Mouse (Mus musculus): ENCODE measurements at regions not wholly inside any gene's neighbourhood (a gene's known extent, or its start where the extent isn't known, plus 50 kb on each side); places are given as distances from the start of the nearest gene placed in this dataset.
A peak's percentile ranks its signal among the peaks of the same experiment; 100 is the strongest.

- no peaks in the 10 kb centered on the region for H3K79me2 ChIP-seq (ENCODE audit: control insufficient read depth, insufficient read depth)
Observed at GRCm38 (mm10) chr7:36892776-36893500, 195.0 kb downstream of the Tshz3 start.

GRCm38 (mm10) chr7:36896339-36896738, 198.4 kb downstream of the Tshz3 start:
- H3K79me2 ChIP-seq (ENCODE audit: control insufficient read depth, insufficient read depth), result no peaks in the 10 kb centered on the region

More at GRCm38 (mm10) chr7:36892776-36893500, 195.0 kb downstream of the Tshz3 start:
- Histone ChIP-seq H3K36me3 (ENCODE audit: control insufficient read depth, insufficient read depth) (no peaks in the 10 kb centered on the region), H3K79me3 (ENCODE audit: low read depth) (no peaks in the 10 kb centered on the region), H3K4me3 (ENCODE audit: insufficient read depth, poor library complexity, severe bottlenecking) (no peak overlapping the region), H3K27me3 (ENCODE audit: control insufficient read depth, insufficient read depth, insufficient read length) (no peaks in the 10 kb centered on the region), H3ac (ENCODE audit: control insufficient read depth, insufficient read length, low read depth) (no peak overlapping the region)
- no peak for TF ChIP-seq USF1 (IDR thresholded peaks at IDR 0.05; ENCODE audit: low read depth)
- TF ChIP-seq FOSL1 (IDR thresholded peaks at IDR 0.05; ENCODE audit: insufficient read depth, low read length, poor library complexity, severe bottlenecking), result no peak
- TF ChIP-seq CEBPB (IDR thresholded peaks at IDR 0.05; ENCODE audit: low read depth), result no peak
- TF ChIP-seq CTCF (IDR thresholded peaks at IDR 0.05; ENCODE audit: control insufficient read depth, insufficient read depth, insufficient read length), result no peak
- TF ChIP-seq MYOG (IDR thresholded peaks at IDR 0.05; ENCODE audit: control insufficient read depth, extremely low read depth, insufficient read length), result no peak
- no peak for TF ChIP-seq MAX (IDR thresholded peaks at IDR 0.05)
- no peak for TF ChIP-seq MYOD1 (IDR thresholded peaks at IDR 0.05; ENCODE audit: control insufficient read depth, insufficient read length, low read depth)

GRCm38 (mm10) chr7:36901537-36901936, 203.6 kb downstream of the Tshz3 start:
- Histone ChIP-seq H3K4me3 (ENCODE audit: insufficient read depth, poor library complexity, severe bottlenecking) (no peak overlapping the region), H3K36me3 (ENCODE audit: control insufficient read depth, insufficient read depth) (no peaks in the 10 kb centered on the region)
- TF ChIP-seq MYOD1 (IDR thresholded peaks at IDR 0.05; ENCODE audit: control insufficient read depth, insufficient read length, low read depth) (no peak), CTCF (IDR thresholded peaks at IDR 0.05; ENCODE audit: control insufficient read depth, insufficient read depth, insufficient read length) (no peak), MYOG (IDR thresholded peaks at IDR 0.05; ENCODE audit: control insufficient read depth, extremely low read depth, insufficient read length) (no peak), USF1 (IDR thresholded peaks at IDR 0.05; ENCODE audit: low read depth) (no peak), FOSL1 (IDR thresholded peaks at IDR 0.05; ENCODE audit: insufficient read depth, low read length, poor library complexity, severe bottlenecking) (no peak), CEBPB (IDR thresholded peaks at IDR 0.05; ENCODE audit: low read depth) (no peak), MAX (IDR thresholded peaks at IDR 0.05) (no peak)

More at GRCm38 (mm10) chr7:36896339-36896738, 198.4 kb downstream of the Tshz3 start:
- H3ac ChIP-seq (ENCODE audit: control insufficient read depth, insufficient read length, low read depth), result no peak overlapping the region
- no peaks in the 10 kb centered on the region for H3K79me3 ChIP-seq (ENCODE audit: low read depth)
- H3K36me3 ChIP-seq (ENCODE audit: control insufficient read depth, insufficient read depth), result no peaks in the 10 kb centered on the region
- no peaks in the 10 kb centered on the region for H3K27me3 ChIP-seq (ENCODE audit: control insufficient read depth, insufficient read depth, insufficient read length)
- TF ChIP-seq CTCF (IDR thresholded peaks at IDR 0.05; ENCODE audit: control insufficient read depth, insufficient read depth, insufficient read length) (no peak), MYOD1 (IDR thresholded peaks at IDR 0.05; ENCODE audit: control insufficient read depth, insufficient read length, low read depth) (no peak), CEBPB (IDR thresholded peaks at IDR 0.05; ENCODE audit: low read depth) (no peak), FOSL1 (IDR thresholded peaks at IDR 0.05; ENCODE audit: insufficient read depth, low read length, poor library complexity, severe bottlenecking) (no peak), MYOG (IDR thresholded peaks at IDR 0.05; ENCODE audit: control insufficient read depth, extremely low read depth, insufficient read length) (no peak), USF1 (IDR thresholded peaks at IDR 0.05; ENCODE audit: low read depth) (no peak), MAX (IDR thresholded peaks at IDR 0.05) (no peak)
- no peak overlapping the region for H3K4me3 ChIP-seq (ENCODE audit: insufficient read depth, poor library complexity, severe bottlenecking)

GRCm38 (mm10) chr7:36913304-36913703, 215.4 kb downstream of the Tshz3 start:
- TF ChIP-seq CEBPB (IDR thresholded peaks at IDR 0.05; ENCODE audit: low read depth) (no peak), MYOD1 (IDR thresholded peaks at IDR 0.05; ENCODE audit: control insufficient read depth, insufficient read length, low read depth) (peak; percentile 15), CTCF (IDR thresholded peaks at IDR 0.05; ENCODE audit: control insufficient read depth, insufficient read depth, insufficient read length) (no peak), MAX (IDR thresholded peaks at IDR 0.05) (no peak), MYOG (IDR thresholded peaks at IDR 0.05; ENCODE audit: control insufficient read depth, extremely low read depth, insufficient read length) (no peak), FOSL1 (IDR thresholded peaks at IDR 0.05; ENCODE audit: insufficient read depth, low read length, poor library complexity, severe bottlenecking) (no peak), USF1 (IDR thresholded peaks at IDR 0.05; ENCODE audit: low read depth) (no peak)
- H3K79me3 ChIP-seq (ENCODE audit: low read depth), result no peaks in the 10 kb centered on the region

More at GRCm38 (mm10) chr7:36901537-36901936, 203.6 kb downstream of the Tshz3 start:
- no peaks in the 10 kb centered on the region for H3K79me2 ChIP-seq (ENCODE audit: control insufficient read depth, insufficient read depth)
- H3K27me3 ChIP-seq (ENCODE audit: control insufficient read depth, insufficient read depth, insufficient read length), result no peaks in the 10 kb centered on the region
- H3K79me3 ChIP-seq (ENCODE audit: low read depth), result no peaks in the 10 kb centered on the region
- no peak overlapping the region for H3ac ChIP-seq (ENCODE audit: control insufficient read depth, insufficient read length, low read depth)

GRCm38 (mm10) chr7:36914261-36914660, 216.3 kb downstream of the Tshz3 start:
- Histone ChIP-seq H3K27me3 (ENCODE audit: control insufficient read depth, insufficient read depth, insufficient read length) (no peaks in the 10 kb centered on the region), H3K4me3 (ENCODE audit: insufficient read depth, poor library complexity, severe bottlenecking) (no peak overlapping the region), H3K79me2 (ENCODE audit: control insufficient read depth, insufficient read depth) (no peaks in the 10 kb centered on the region), H3K79me3 (ENCODE audit: low read depth) (no peaks in the 10 kb centered on the region), H3K36me3 (ENCODE audit: control insufficient read depth, insufficient read depth) (no peaks in the 10 kb centered on the region), H3ac (ENCODE audit: control insufficient read depth, insufficient read length, low read depth) (no peak overlapping the region)
- TF ChIP-seq MYOD1 (IDR thresholded peaks at IDR 0.05; ENCODE audit: control insufficient read depth, insufficient read length, low read depth) (peak; percentile 32), FOSL1 (IDR thresholded peaks at IDR 0.05; ENCODE audit: insufficient read depth, low read length, poor library complexity, severe bottlenecking) (no peak)

More at GRCm38 (mm10) chr7:36913304-36913703, 215.4 kb downstream of the Tshz3 start:
- no peaks in the 10 kb centered on the region for H3K79me2 ChIP-seq (ENCODE audit: control insufficient read depth, insufficient read depth)
- H3ac ChIP-seq (ENCODE audit: control insufficient read depth, insufficient read length, low read depth), result no peak overlapping the region
- H3K27me3 ChIP-seq (ENCODE audit: control insufficient read depth, insufficient read depth, insufficient read length), result no peaks in the 10 kb centered on the region
- no peaks in the 10 kb centered on the region for H3K36me3 ChIP-seq (ENCODE audit: control insufficient read depth, insufficient read depth)
- H3K4me3 ChIP-seq (ENCODE audit: insufficient read depth, poor library complexity, severe bottlenecking), result no peak overlapping the region
